ENCODE assay signal across 23 mouse cellular contexts in the genomic region with DNA sequence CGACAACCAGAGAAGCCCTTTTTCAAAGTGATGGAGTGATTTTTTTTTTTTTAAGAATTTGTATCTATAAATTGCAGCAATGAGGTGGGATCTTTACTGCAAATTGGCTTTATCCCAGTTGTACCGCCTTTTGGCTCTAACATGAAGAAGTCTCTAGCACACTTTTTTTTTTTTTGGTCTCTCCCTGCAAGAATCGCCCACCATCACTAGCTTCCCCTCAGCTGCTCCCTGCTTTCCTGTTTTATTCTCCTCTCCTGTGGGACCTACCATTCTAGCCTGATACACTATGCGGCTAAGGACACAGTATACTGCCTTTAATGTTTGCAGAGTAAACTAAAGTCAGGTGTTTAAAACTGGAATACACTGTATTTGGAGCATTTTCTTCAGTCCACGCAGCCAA. TPM values are rescaled to one million over a fixed set of nuclear protein-coding genes. Genes with fewer than 3 reads are reported as not detected.
DNase-seq lines count a peak whose midpoint lies in the region; ATAC-seq and TF ChIP-seq lines count a peak whose summit lies in the region.
"Had no signal": no experiment of that assay in that cellular context is flagged by ENCODE, and none has a peak within 500 bp of the region (broad histone marks: within the 10 kb centered on the region; RNA-seq: fewer than 3 reads in every experiment).

No protein-coding gene starts in this region.

- no peak for ATAC-seq in embryonic facial prominence, embryonic 15.5 days (ENCODE audit: insufficient number of reproducible peaks, low FRiP score, low TSS enrichment, low read depth)
- ATAC-seq: forebrain, embryonic 16.5 days; Patski had no signal

- H3K27me3 ChIP-seq in embryonic facial prominence, embryonic 15.5 days, result no peaks in the 10 kb centered on the region
- H3K27me3 ChIP-seq in embryonic facial prominence, embryonic 10.5 days (replicated peaks; ENCODE audit: low read depth, poor library complexity, severe bottlenecking), result no peaks in the 10 kb centered on the region
- H3K27me3 ChIP-seq: forebrain, embryonic 12.5 days; hindbrain, embryonic 12.5 days; hindbrain, embryonic 15.5 days; Patski had no signal

- H3K4me2 ChIP-seq in embryonic facial prominence, embryonic 15.5 days (replicated peaks), result no peak overlapping the region
- H3K4me2 ChIP-seq: forebrain, embryonic 12.5 days; heart, embryonic 11.5 days; hindbrain, embryonic 12.5 days; hindbrain, embryonic 15.5 days had no signal

- no peak overlapping the region for H3K4me3 ChIP-seq in embryonic facial prominence, embryonic 15.5 days (replicated peaks)
- H3K4me3 ChIP-seq in embryonic facial prominence, embryonic 10.5 days, result no peak overlapping the region
- no peak overlapping the region for H3K4me3 ChIP-seq in gastrocnemius, adult 2 months
- no peak overlapping the region for H3K4me3 ChIP-seq in left cerebral cortex, adult 2 months
- H3K4me3 ChIP-seq: forebrain, embryonic 12.5 days; hindbrain, embryonic 12.5 days; hindbrain, embryonic 15.5 days had no signal

- WGBS in embryonic facial prominence, embryonic 15.5 days, result 58% methylated on average over 5 of the region's 5 CpGs
- WGBS in embryonic facial prominence, embryonic 10.5 days, result 89% methylated on average over 5 of the region's 5 CpGs

- peak overlapping the region; percentile 39; the same call in 1 of the 2 replicates for H3K27ac ChIP-seq in embryonic facial prominence, embryonic 15.5 days (replicated peaks)
- H3K27ac ChIP-seq in embryonic facial prominence, embryonic 10.5 days (replicated peaks), result no peak overlapping the region
- peak overlapping the region; percentile 48 for H3K27ac ChIP-seq in gastrocnemius, adult 2 months
- H3K27ac ChIP-seq in left cerebral cortex, adult 2 months, result peak overlapping the region; percentile 53; the same call in 1 of the 2 replicates
- H3K27ac ChIP-seq: forebrain, embryonic 12.5 days; hindbrain, embryonic 12.5 days; hindbrain, embryonic 15.5 days had no signal

- intact Hi-C loops in gastrocnemius, adult 2 months (cut with DNase I), result loop anchor here (5.0 kb wide), 1 partner anchor 32 kb away; no protein-coding TSS in a partner anchor
- intact Hi-C loops in gastrocnemius, postnatal 14 days (cut with DNase I; ENCODE audit: low total_unique reads), result no loop called here
- intact Hi-C loops in left cerebral cortex, adult 2 months (cut with DNase I), result loop anchor here (2.0 kb wide), 1 partner anchor 43 kb away; the partner anchor contains the start of gene Sorbs1

- H3K9ac ChIP-seq in embryonic facial prominence, embryonic 15.5 days, result no peak overlapping the region
- H3K9ac ChIP-seq: forebrain, embryonic 12.5 days; hindbrain, embryonic 12.5 days; hindbrain, embryonic 15.5 days had no signal

- no peaks in the 10 kb centered on the region for H3K36me3 ChIP-seq in embryonic facial prominence, embryonic 15.5 days
- H3K36me3 ChIP-seq in embryonic facial prominence, embryonic 10.5 days (replicated peaks), result no peaks in the 10 kb centered on the region; the same call in 1 of the 2 replicates
- H3K36me3 ChIP-seq: forebrain, embryonic 12.5 days; hindbrain, embryonic 12.5 days; hindbrain, embryonic 15.5 days had no signal

- peaks cover 14% of the 10 kb centered on the region for H3K4me1 ChIP-seq in embryonic facial prominence, embryonic 15.5 days
- H3K4me1 ChIP-seq in embryonic facial prominence, embryonic 10.5 days, result 0 out of 2 replicates have a peak, but pooled peaks cover 3% of the 10 kb centered on the region

- H3K9me3 ChIP-seq in embryonic facial prominence, embryonic 15.5 days (replicated peaks), result no peaks in the 10 kb centered on the region
- no peaks in the 10 kb centered on the region for H3K9me3 ChIP-seq in embryonic facial prominence, embryonic 10.5 days
- H3K9me3 ChIP-seq: forebrain, embryonic 12.5 days; hindbrain, embryonic 12.5 days; hindbrain, embryonic 15.5 days had no signal

- TF ChIP-seq CTCF in gastrocnemius, adult 2 months (IDR thresholded peaks at IDR 0.05), result no peak
- TF ChIP-seq CTCF in left cerebral cortex, adult 2 months (IDR thresholded peaks at IDR 0.05), result no peak

- no peak for DNase-seq in embryonic facial prominence, embryonic 10.5 days (ENCODE audit: low spot score)
- no peak for DNase-seq in gastrocnemius, adult 2 months
- DNase-seq in gastrocnemius, postnatal 14 days, result no peak
- no peak for DNase-seq in left cerebral cortex, adult 2 months (ENCODE audit: extremely low spot score in 1 of 2, low spot score in 2 of 2)
- no peak for DNase-seq in left cerebral cortex, adult 8-10 months (ENCODE audit: low spot score in 2 of 2)
- DNase-seq in brain, adult 2 months (ENCODE audit: low read depth, low spot score), result peak; percentile 70
- no peak for DNase-seq in embryo, embryonic 10.5 days (ENCODE audit: low spot score)
- DNase-seq: adrenal gland, postnatal 10 days; adrenal gland, postnatal 36 days; cerebellum, adult 11 months; cerebellum, adult 2 months; cerebellum, adult 9-11 months; cerebellum, postnatal 25 days; embryo, embryonic 11 days; gastrocnemius, postnatal 10 days; heart, adult 11 months had no signal

RNA-seq across cellular contexts. Expression of gene Sorbs1, which starts 43.8 kb away (rescaled TPM):
- 54.0 and 55.6 TPM in 2 replicates for polyA plus RNA-seq in embryonic facial prominence, embryonic 15.5 days (2015; fragmentation: Nextera tagmentation; extraction: Ambion mirVana)
- 40.7 and 41.1 TPM in 2 replicates for polyA plus RNA-seq in embryonic facial prominence, embryonic 10.5 days (2016; fragmentation: Nextera tagmentation; extraction: Ambion mirVana)
- 100 to 1,000 TPM; 158 to 227 TPM for total RNA-seq in gastrocnemius, adult 2 months (2021)
- total RNA-seq in gastrocnemius, postnatal 14 days (2021), result 100 to 1,000 TPM in 1 of 2 experiments, 10 to 100 TPM in 1; 59.4 to 109 TPM
- total RNA-seq in left cerebral cortex, adult 2 months (2021), result 100 to 1,000 TPM; 160 to 161 TPM
- 100 to 1,000 TPM; 159 to 179 (median 160) TPM for total RNA-seq in left cerebral cortex, adult 8-10 months (2022)
